Mouse (Mus musculus) hindbrain, embryonic 10.5 days (tissue): Measurements from ENCODE around the gene Nutm1. TPM values are rescaled to one million over a fixed set of nuclear protein-coding genes. Genes with fewer than 3 reads are reported as not detected.
"Not testable (repeated sequence)": the region's sequence is repeated elsewhere in the genome, so short reads cannot be mapped to it uniquely, and the experiment has no call there.

ENCODE experiments used
- DNase-seq: peaks from one replicate; pipeline ENCODE4 v3.0.0-alpha.2; 2017; ENCODE audit warnings: low spot score
- H3K27ac ChIP-seq: fragments of 300-500 bp; sonication (generic); 2 replicates; pipeline ENCODE4 v1.5.1; 2016; ENCODE audit warnings: mild to moderate bottlenecking, moderate library complexity
- H3K27me3 ChIP-seq: fragments of 300-500 bp; sonication (generic); 2 replicates; pipeline ENCODE4 v1.6.1; 2016; ENCODE audit warnings: mild to moderate bottlenecking; ENCODE audit not compliant: poor library complexity, insufficient read depth, severe bottlenecking
- H3K36me3 ChIP-seq: fragments of 300-500 bp; sonication (generic); 2 replicates; pipeline ENCODE4 v1.6.1; 2016; ENCODE audit warnings: mild to moderate bottlenecking, moderate library complexity
- H3K4me1 ChIP-seq: fragments of 300-500 bp; sonication (generic); replicated peaks from 2 replicates; pipeline ENCODE4 v1.6.1; 2016; ENCODE audit warnings: mild to moderate bottlenecking
- H3K4me3 ChIP-seq: fragments of 300-500 bp; sonication (generic); 2 replicates; pipeline ENCODE4 v1.5.1; 2016; ENCODE audit warnings: mild to moderate bottlenecking, moderate library complexity
- H3K9me3 ChIP-seq: fragments of 300-500 bp; sonication (generic); 2 replicates; pipeline ENCODE4 v1.6.1; 2016; ENCODE audit warnings: mild to moderate bottlenecking, moderate library complexity
- WGBS: fragments of 180-500 bp; shearing (Covaris S2); methylation state at CpG from one replicate; pipeline ENCODE4 v1.1.7; 2016; 5-methylcytosine and 5-hydroxymethylcytosine counted together
- polyA plus RNA-seq: library from polyadenylated mRNA; unstranded; fragments of >200 nt; fragmentation: Nextera tagmentation; extraction: Ambion mirVana; gene quantifications from 2 replicates; pipeline ENCODE4 v1.2.1, GENCODE M21; 2016

Nutm1 gene
- polyA plus RNA-seq: not detected in 2 replicates

GRCm38 (mm10) chr2:112259241-112259962 is at the start of gene Nutm1:
Nutm1 (minus strand) TSS chr2:112259291.
- Histone ChIP-seq H3K27ac (no peak within 1 kb of the TSS), H3K36me3 (no peaks in the 10 kb centered on the region), H3K9me3 (no peaks in the 10 kb centered on the region), H3K27me3 (no peaks in the 10 kb centered on the region), H3K4me3 (no peak within 1 kb of the TSS), H3K4me1 (peaks cover 12% of the 10 kb centered on the region)
- 72% methylated on average over 10 of the region's 10 CpGs for WGBS
- DNase-seq: no peak

DNA sequence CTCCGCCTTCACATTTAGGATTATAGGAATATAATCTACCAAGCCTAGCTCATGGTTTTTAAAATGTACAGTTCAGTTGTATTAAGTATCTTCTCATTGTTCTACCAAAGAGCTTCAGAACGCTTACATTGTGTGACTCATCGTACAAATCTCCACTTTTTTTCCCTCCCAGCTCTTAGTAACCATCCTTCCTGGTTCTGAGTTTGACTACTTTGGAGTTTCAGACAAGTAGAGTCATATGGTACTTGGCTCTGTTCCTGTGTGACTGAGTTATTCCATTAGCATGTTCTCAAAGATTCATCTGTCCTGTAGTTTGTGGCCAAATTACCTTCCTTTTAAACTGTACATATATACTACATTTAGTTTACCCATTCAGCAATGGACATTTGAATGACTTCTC is 49.6 kb upstream of the Nutm1 start:
- H3K9me3 ChIP-seq: no peaks in the 10 kb centered on the region
- 91% methylated on average over 3 of the region's 3 CpGs for WGBS
- no peak for DNase-seq
- H3K4me3 ChIP-seq: no peak overlapping the region
- no peak overlapping the region for H3K27ac ChIP-seq
- no peaks in the 10 kb centered on the region for H3K4me1 ChIP-seq
- no peaks in the 10 kb centered on the region for H3K36me3 ChIP-seq
- H3K27me3 ChIP-seq: no peaks in the 10 kb centered on the region

DNA sequence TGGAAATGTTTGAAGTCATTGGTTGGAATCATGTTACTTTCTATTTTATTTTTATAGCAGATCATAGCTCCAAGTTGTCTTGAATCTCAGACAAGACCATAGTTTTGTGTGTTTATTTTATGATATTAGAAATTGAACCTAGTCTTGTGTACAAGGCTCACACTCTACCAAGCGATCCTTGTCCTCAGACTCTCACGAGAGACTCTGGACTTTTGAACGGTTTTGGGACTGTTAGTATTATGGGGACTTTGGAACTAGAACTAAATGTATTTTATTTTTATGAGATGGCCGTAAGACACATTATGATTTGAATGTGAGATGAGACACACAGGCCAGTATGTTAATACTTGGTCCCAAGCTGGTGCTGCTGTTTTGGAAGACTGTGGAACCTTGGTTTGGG is 39.1 kb upstream of the Nutm1 start:
- H3K27me3 ChIP-seq: no peaks in the 10 kb centered on the region
- H3K9me3 ChIP-seq: no peaks in the 10 kb centered on the region
- H3K27ac ChIP-seq: no peak overlapping the region
- no peaks in the 10 kb centered on the region for H3K4me1 ChIP-seq
- H3K4me3 ChIP-seq: no peak overlapping the region
- WGBS: 91% methylated on average over 4 of the region's 4 CpGs
- no peaks in the 10 kb centered on the region for H3K36me3 ChIP-seq
- no peak for DNase-seq

DNA sequence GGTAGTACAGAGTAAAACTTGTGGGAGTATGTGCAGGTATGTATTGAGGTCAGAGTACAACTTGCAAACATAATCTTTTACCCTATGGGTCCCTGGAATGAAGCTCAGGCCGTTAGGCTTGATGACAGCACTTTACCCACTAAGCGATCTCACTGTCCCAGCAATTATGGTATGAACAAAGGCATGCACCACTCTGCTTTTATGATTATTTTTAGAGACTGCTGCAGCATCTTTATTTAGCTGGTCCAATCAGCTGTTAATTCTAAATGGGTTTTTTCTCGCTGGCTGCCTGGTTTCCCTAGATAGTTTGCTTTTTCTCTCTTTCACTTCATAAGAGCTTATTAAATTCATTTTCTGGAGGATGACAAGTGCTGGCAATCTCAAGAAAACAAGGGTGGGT is 37.1 kb upstream of the Nutm1 start:
- no peaks in the 10 kb centered on the region for H3K9me3 ChIP-seq
- H3K4me3 ChIP-seq: no peak overlapping the region
- H3K27me3 ChIP-seq: no peaks in the 10 kb centered on the region
- WGBS: 92% methylated on average over 3 of the region's 3 CpGs
- H3K36me3 ChIP-seq: no peaks in the 10 kb centered on the region
- no peaks in the 10 kb centered on the region for H3K4me1 ChIP-seq
- no peak overlapping the region for H3K27ac ChIP-seq
- DNase-seq: no peak

DNA sequence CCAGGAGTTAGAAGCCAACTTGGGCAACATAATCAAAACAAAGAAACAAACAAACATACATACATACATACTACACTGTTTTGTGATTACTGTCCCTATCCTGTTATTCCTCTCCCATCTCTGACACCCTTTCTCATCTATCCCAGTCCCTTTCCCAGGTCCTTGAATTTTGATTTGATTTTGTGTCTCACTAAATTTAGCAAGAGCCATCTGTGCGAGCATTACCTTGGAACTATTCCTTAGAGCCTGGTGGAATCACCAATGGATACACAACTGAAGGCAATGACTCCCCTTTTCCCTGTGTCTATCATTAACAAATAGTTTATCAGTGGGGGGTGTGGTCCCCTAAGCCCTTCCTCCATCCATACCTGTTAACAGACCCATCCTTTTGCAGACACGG is 33.7 kb upstream of the Nutm1 start:
- H3K27me3 ChIP-seq: no peaks in the 10 kb centered on the region
- no peak for DNase-seq
- no peaks in the 10 kb centered on the region for H3K36me3 ChIP-seq
- H3K4me3 ChIP-seq: no peak overlapping the region
- H3K4me1 ChIP-seq: no peaks in the 10 kb centered on the region
- no peak overlapping the region for H3K27ac ChIP-seq
- WGBS: 87% methylated on average over 2 of the region's 2 CpGs
- no peaks in the 10 kb centered on the region for H3K9me3 ChIP-seq

GRCm38 (mm10) chr2:112289507-112289906 is 30.4 kb upstream of the Nutm1 start:
- Histone ChIP-seq H3K4me3 (no peak overlapping the region), H3K27me3 (no peaks in the 10 kb centered on the region), H3K27ac (no peak overlapping the region), H3K36me3 (no peaks in the 10 kb centered on the region), H3K9me3 (no peaks in the 10 kb centered on the region), H3K4me1 (peaks cover 8% of the 10 kb centered on the region; the same call in 1 of the 2 replicates)
- 96% methylated on average over 3 of the region's 3 CpGs for WGBS
- DNase-seq: no peak

GRCm38 (mm10) chr2:112287059-112287458 is 28.0 kb upstream of the Nutm1 start:
- H3K4me3 ChIP-seq: no peak overlapping the region
- 73% methylated on average over 4 of the region's 4 CpGs for WGBS
- no peaks in the 10 kb centered on the region for H3K36me3 ChIP-seq
- DNase-seq: no peak
- no peaks in the 10 kb centered on the region for H3K27me3 ChIP-seq
- no peak overlapping the region for H3K27ac ChIP-seq
- H3K4me1 ChIP-seq: peaks cover 13% of the 10 kb centered on the region; the same call in 1 of the 2 replicates
- no peaks in the 10 kb centered on the region for H3K9me3 ChIP-seq

- 98% methylated on average over 1 of the region's 1 CpGs for WGBS
- not testable (repeated sequence) for H3K27ac ChIP-seq, H3K4me3 ChIP-seq, H3K9me3 ChIP-seq, H3K27me3 ChIP-seq, DNase-seq, H3K36me3 ChIP-seq
- peaks cover 13% of the 10 kb centered on the region; the same call in 1 of the 2 replicates for H3K4me1 ChIP-seq
Observed at GRCm38 (mm10) chr2:112286062-112286461, 27.0 kb upstream of the Nutm1 start.

DNA sequence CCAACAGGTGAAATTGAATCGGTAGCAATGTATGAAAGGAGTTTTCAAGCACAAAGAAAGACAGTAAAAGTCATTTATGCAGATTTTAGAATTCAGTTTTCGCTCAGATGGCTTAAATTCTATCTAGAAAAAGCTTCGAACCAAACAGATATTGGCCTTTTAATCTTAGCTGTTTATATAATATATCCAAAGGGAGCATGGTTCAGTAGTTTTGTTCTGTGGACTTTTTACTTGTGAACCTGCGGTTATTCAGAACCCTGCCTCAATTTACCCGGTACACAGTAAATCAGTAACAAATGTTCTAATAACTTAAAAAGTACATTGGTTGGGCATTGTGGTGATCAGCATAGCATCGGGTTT is 25.9 kb upstream of the Nutm1 start:
- Histone ChIP-seq H3K36me3 (no peaks in the 10 kb centered on the region), H3K27me3 (no peaks in the 10 kb centered on the region), H3K9me3 (no peaks in the 10 kb centered on the region), H3K4me3 (peak overlapping the region; percentile 65), H3K4me1 (peaks cover 13% of the 10 kb centered on the region; the same call in 1 of the 2 replicates), H3K27ac (no peak overlapping the region)
- no peak for DNase-seq
- 66% methylated on average over 6 of the region's 6 CpGs for WGBS

- no peaks in the 10 kb centered on the region for H3K36me3 ChIP-seq
- peak overlapping the region; percentile 65 for H3K4me3 ChIP-seq
- no peaks in the 10 kb centered on the region for H3K27me3 ChIP-seq
- H3K27ac ChIP-seq: peak overlapping the region; percentile 85
- DNase-seq: peak; percentile 65
- peaks cover 13% of the 10 kb centered on the region; the same call in 1 of the 2 replicates for H3K4me1 ChIP-seq
- H3K9me3 ChIP-seq: no peaks in the 10 kb centered on the region
- WGBS: 3% methylated on average over 21 of the region's 21 CpGs
Observed at GRCm38 (mm10) chr2:112284363-112285030, 25.4 kb upstream of the Nutm1 start.

- no peak for DNase-seq
- H3K9me3 ChIP-seq: no peaks in the 10 kb centered on the region
- H3K4me3 ChIP-seq: no peak overlapping the region
- H3K36me3 ChIP-seq: no peaks in the 10 kb centered on the region
- no peaks in the 10 kb centered on the region for H3K27me3 ChIP-seq
- peaks cover 13% of the 10 kb centered on the region; the same call in 1 of the 2 replicates for H3K4me1 ChIP-seq
- 88% methylated on average over 1 of the region's 1 CpGs for WGBS
- no peak overlapping the region for H3K27ac ChIP-seq
Observed at GRCm38 (mm10) chr2:112282846-112283245, 23.8 kb upstream of the Nutm1 start.

GRCm38 (mm10) chr2:112276870-112277269 is 17.8 kb upstream of the Nutm1 start:
- no peaks in the 10 kb centered on the region for H3K36me3 ChIP-seq
- 94% methylated on average over 3 of the region's 3 CpGs for WGBS
- no peak overlapping the region for H3K27ac ChIP-seq
- DNase-seq: no peak
- no peak overlapping the region for H3K4me3 ChIP-seq
- no peaks in the 10 kb centered on the region for H3K4me1 ChIP-seq
- no peaks in the 10 kb centered on the region for H3K27me3 ChIP-seq
- H3K9me3 ChIP-seq: no peaks in the 10 kb centered on the region

DNA sequence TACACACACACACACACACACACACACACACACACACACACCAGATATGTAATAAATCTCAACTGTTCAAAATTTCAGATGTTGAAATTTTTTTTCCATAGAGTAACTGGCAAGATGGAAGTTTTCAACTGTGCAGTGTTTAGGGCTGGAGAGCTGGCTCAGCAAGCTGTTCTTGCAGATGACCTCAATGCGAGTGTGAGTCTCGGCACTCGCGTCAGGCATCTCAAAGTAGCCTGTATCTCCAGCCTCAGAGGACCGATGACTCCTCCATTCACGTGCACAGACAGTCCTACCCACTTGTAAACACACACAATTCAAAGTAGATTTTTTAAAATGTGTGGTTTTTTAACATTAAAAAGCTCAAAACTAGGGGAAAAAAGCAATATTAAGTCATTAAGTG is 14.4 kb upstream of the Nutm1 start:
- H3K4me3 ChIP-seq: no peak overlapping the region
- H3K27ac ChIP-seq: no peak overlapping the region
- no peaks in the 10 kb centered on the region for H3K27me3 ChIP-seq
- 92% methylated on average over 6 of the region's 6 CpGs for whole genome bisulfite sequencing
- no peaks in the 10 kb centered on the region for H3K36me3 ChIP-seq
- no peak for DNase-seq
- H3K4me1 ChIP-seq: no peaks in the 10 kb centered on the region
- no peaks in the 10 kb centered on the region for H3K9me3 ChIP-seq
